Mouse (Mus musculus) embryonic fibroblast, embryonic 13.5 days (primary cell): ENCODE results near the gene Izumo2.

ENCODE experiments used
- CTCF ChIP-seq: IDR thresholded peaks from 2 replicates; pipeline ENCODE4 v1.5.1; 2011; ENCODE audit warnings: mild to moderate bottlenecking, control low read depth, low read length, moderate library complexity, borderline replicate concordance; ENCODE audit not compliant: insufficient read depth
- POLR2A ChIP-seq: IDR thresholded peaks from 2 replicates; pipeline ENCODE4 v1.6.1; 2011; ENCODE audit warnings: low read depth, mild to moderate bottlenecking, control low read depth, low read length, moderate library complexity

GRCm38 (mm10) chr7:44688890-44689289, 19.7 kb upstream of the Izumo2 start:
- TF ChIP-seq CTCF, result peak; percentile 21; the same call in 1 of the 2 replicates
- TF ChIP-seq POLR2A, result no peak
